Mouse (Mus musculus) liver, postnatal 0 days (tissue): ENCODE measurements around the gene Entpd6.

Source experiments
- CTCF ChIP-seq: sonication (generic); IDR thresholded peaks from 2 replicates; pipeline ENCODE4 v1.5.1; 2016; ENCODE audit warnings: antibody characterized with exemption, low read depth
- EP300 ChIP-seq: IDR thresholded peaks from 2 replicates; pipeline ENCODE4 v1.6.1; 2016; ENCODE audit warnings: antibody characterized with exemption, low read depth, mild to moderate bottlenecking

- TF ChIP-seq CTCF (no peak), EP300 (no peak)
Observed at GRCm38 (mm10) chr2:150737881-150738280, 11.0 kb upstream of the Entpd6 start.
